Mouse (Mus musculus) stomach, embryonic 15.5 days (tissue): Measurements from ENCODE around the gene Gm49383. TPM values are rescaled to one million over a fixed set of nuclear protein-coding genes. Genes with fewer than 3 reads are reported as not detected.

Source experiments
- ATAC-seq: fragments of 200-750 bp; cut with Nextera tagmentation; 2 replicates; pipeline ENCODE4 v1.8.0; 2017; ENCODE audit warnings: low read depth, moderate number of reproducible peaks, moderate TSS enrichment; ENCODE audit not compliant: insufficient read depth, low FRiP score
- H3K27ac ChIP-seq: fragments of 300-500 bp; sonication (generic); 2 replicates; pipeline ENCODE4 v1.5.1; 2015; ENCODE audit warnings: mild to moderate bottlenecking, inconsistent platforms
- H3K27me3 ChIP-seq: fragments of 300-500 bp; sonication (generic); replicated peaks from 2 replicates; pipeline ENCODE4 v1.6.1; 2015; ENCODE audit warnings: inconsistent platforms
- H3K36me3 ChIP-seq: fragments of 300-500 bp; sonication (generic); 2 replicates; pipeline ENCODE4 v1.6.1; 2015; ENCODE audit warnings: inconsistent platforms
- H3K4me1 ChIP-seq: fragments of 300-500 bp; sonication (generic); 2 replicates; pipeline ENCODE4 v1.6.1; 2015; ENCODE audit warnings: inconsistent platforms
- H3K4me2 ChIP-seq: fragments of 300-500 bp; sonication (generic); 2 replicates; pipeline ENCODE4 v1.6.1; 2015; ENCODE audit warnings: mild to moderate bottlenecking, inconsistent platforms
- H3K4me3 ChIP-seq: fragments of 300-500 bp; sonication (generic); replicated peaks from 2 replicates; pipeline ENCODE4 v1.5.1; 2015; ENCODE audit warnings: inconsistent platforms
- H3K9ac ChIP-seq: fragments of 300-500 bp; sonication (generic); 2 replicates; pipeline ENCODE4 v1.6.1; 2015; ENCODE audit warnings: inconsistent platforms
- H3K9me3 ChIP-seq: fragments of 300-500 bp; sonication (generic); 2 replicates; pipeline ENCODE4 v1.6.1; 2016; ENCODE audit warnings: inconsistent platforms
- WGBS: fragments of 180-500 bp; shearing (Covaris S2); methylation state at CpG from one replicate; pipeline ENCODE4 v1.1.7; 2015; 5-methylcytosine and 5-hydroxymethylcytosine counted together
- microRNA-seq: library from miRNA; unstranded; fragments of <30 nt; microRNA quantifications from one replicate; pipeline ENCODE4, GENCODE M21; 2016
- polyA plus RNA-seq: library from polyadenylated mRNA; unstranded; fragments of >200 nt; fragmentation: Nextera tagmentation; extraction: Ambion mirVana; gene quantifications from 2 replicates; pipeline ENCODE4 v1.2.1, GENCODE M21; 2015

Gm49383 gene
- polyA plus RNA-seq, 1 experiment from 2014 or later: 26.4 TPM

DNA sequence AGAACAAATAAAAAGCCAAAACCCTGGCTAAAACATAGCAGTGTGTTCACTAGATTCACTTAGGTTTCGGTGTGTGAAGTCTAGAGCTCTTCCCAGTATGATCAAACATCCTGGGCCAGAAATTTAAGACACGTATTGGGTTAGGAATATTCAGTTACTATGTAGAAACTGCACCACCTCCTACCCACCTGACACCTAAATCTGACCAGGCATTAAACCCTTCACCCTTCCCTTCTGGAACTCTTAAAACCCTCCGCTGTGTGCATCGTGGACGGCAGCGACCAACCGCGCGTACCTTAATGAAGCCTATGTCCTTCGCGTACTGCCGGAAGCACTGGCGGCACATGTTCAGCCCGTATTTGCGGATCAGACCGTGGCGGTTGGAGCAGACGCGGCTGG is 38.5 kb downstream of the Gm49383 start:
- Histone ChIP-seq H3K4me1 (0 out of 2 replicates have a peak, but pooled peaks cover 3% of the 10 kb centered on the region), H3K9ac (peak overlapping the region; percentile 86), H3K27me3 (no peaks in the 10 kb centered on the region), H3K27ac (peak overlapping the region; percentile 93), H3K4me3 (peak overlapping the region; percentile 73), H3K36me3 (peaks cover 5% of the 10 kb centered on the region; the same call in 1 of the 2 replicates), H3K9me3 (no peaks in the 10 kb centered on the region), H3K4me2 (peak overlapping the region; percentile 57)
- ATAC-seq: no peak
- WGBS: under 1% methylated on average over 19 of the region's 19 CpGs

DNA sequence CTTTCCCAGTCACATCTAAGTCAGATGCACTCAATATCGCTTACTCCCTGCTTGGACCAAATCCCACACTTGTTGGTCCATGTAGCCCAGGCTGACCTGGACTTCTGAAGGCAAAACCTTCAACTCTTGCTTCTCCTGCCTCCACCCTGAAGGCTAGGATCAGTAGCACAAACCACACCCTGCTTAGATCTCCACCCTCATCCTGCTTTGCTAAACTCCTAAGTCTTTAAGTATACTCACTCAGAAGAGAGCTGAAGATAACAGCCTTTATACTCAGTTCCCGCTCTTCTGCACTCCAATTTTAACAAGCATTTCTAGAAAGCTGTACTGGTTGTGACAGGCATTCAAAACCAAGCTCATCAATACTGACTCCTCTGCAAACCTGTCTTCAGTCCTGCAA is 39.8 kb downstream of the Gm49383 start:
- Histone ChIP-seq H3K9ac (no peak overlapping the region), H3K27me3 (no peaks in the 10 kb centered on the region), H3K9me3 (no peaks in the 10 kb centered on the region), H3K4me1 (0 out of 2 replicates have a peak, but pooled peaks cover 3% of the 10 kb centered on the region), H3K27ac (no peak overlapping the region), H3K36me3 (peaks cover 5% of the 10 kb centered on the region; the same call in 1 of the 2 replicates), H3K4me3 (no peak overlapping the region), H3K4me2 (peak overlapping the region; percentile 57; the same call in 1 of the 2 replicates)
- WGBS: 98% methylated on average over 2 of the region's 2 CpGs
- ATAC-seq: no peak

DNA sequence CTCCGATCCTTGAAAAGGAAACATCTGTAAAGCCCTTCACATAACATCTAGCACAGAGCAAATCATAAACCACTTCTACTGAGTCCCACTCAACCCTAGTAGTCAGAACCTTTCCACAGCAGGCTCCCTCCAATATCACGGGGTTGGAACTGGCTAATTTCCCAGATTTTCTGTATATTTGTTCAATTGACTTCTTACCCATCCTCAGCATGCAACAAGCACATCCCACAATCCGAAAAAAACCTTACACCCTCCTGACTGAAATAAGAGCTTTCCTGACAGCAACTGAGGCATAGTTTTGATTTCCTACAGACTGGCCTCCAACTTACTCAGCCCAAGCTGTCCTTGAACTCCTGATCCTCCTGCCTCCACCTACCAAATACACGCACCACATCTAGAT is 40.5 kb downstream of the Gm49383 start:
- H3K9ac ChIP-seq: no peak overlapping the region
- H3K36me3 ChIP-seq: peaks cover 5% of the 10 kb centered on the region; the same call in 1 of the 2 replicates
- no peaks in the 10 kb centered on the region for H3K9me3 ChIP-seq
- H3K4me3 ChIP-seq: no peak overlapping the region
- no peak for ATAC-seq
- no peak overlapping the region for H3K27ac ChIP-seq
- 0 out of 2 replicates have a peak, but pooled peaks cover 3% of the 10 kb centered on the region for H3K4me1 ChIP-seq
- H3K4me2 ChIP-seq: no peak overlapping the region
- H3K27me3 ChIP-seq: no peaks in the 10 kb centered on the region
- WGBS: 74% methylated on average over 4 of the region's 4 CpGs

DNA sequence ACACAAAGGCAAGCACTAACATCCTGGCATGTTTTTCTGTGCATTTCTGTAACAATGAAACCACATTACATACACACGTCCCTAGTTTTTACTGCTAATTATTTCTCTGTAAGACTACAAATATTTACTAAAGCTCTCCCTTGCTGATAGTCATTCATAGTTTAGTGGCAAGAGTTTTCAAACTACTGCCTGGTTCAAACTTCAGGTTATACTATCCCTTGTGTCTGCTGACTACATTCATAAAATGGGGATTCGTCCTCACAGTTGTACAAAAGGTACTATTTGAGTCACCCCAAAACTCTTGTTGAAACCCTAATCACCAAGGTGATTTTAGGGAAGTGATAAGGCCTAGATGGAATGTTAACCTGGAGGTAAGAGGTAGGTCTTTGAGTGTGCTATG is 41.0 kb downstream of the Gm49383 start:
- WGBS: 72% methylated on average over 2 of the region's 2 CpGs
- no peak overlapping the region for H3K27ac ChIP-seq
- no peak overlapping the region for H3K4me2 ChIP-seq
- no peak overlapping the region for H3K9ac ChIP-seq
- H3K4me3 ChIP-seq: no peak overlapping the region
- no peak for ATAC-seq
- 0 out of 2 replicates have a peak, but pooled peaks cover 3% of the 10 kb centered on the region for H3K4me1 ChIP-seq
- H3K36me3 ChIP-seq: peaks cover 5% of the 10 kb centered on the region; the same call in 1 of the 2 replicates
- no peaks in the 10 kb centered on the region for H3K27me3 ChIP-seq
- no peaks in the 10 kb centered on the region for H3K9me3 ChIP-seq

DNA sequence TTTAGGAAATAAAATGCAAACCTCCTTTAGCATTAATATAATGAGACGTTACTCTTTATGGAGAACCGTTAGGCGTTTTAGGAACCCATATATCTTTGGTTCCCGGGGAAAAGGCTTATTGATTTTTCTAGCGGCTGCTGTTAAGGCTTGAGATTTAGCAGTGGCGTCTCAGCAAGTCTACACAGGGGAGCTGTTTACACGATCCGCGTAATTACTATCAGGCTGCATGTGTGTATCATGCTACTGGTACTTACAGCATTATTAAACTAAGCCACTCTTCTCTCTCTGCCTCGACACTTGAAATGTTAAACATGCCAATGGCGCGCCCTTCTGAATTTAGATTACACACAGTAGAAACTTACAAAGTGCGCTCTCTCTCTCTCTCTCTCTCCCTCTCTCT is 46.9 kb downstream of the Gm49383 start:
- H3K27ac ChIP-seq: no peak overlapping the region
- H3K9ac ChIP-seq: no peak overlapping the region
- H3K4me1 ChIP-seq: no peaks in the 10 kb centered on the region
- H3K4me3 ChIP-seq: no peak overlapping the region
- no peaks in the 10 kb centered on the region for H3K27me3 ChIP-seq
- no peak overlapping the region for H3K4me2 ChIP-seq
- H3K9me3 ChIP-seq: no peaks in the 10 kb centered on the region
- H3K36me3 ChIP-seq: no peaks in the 10 kb centered on the region
- ATAC-seq: no peak
- 53% methylated on average over 13 of the region's 13 CpGs for WGBS

DNA sequence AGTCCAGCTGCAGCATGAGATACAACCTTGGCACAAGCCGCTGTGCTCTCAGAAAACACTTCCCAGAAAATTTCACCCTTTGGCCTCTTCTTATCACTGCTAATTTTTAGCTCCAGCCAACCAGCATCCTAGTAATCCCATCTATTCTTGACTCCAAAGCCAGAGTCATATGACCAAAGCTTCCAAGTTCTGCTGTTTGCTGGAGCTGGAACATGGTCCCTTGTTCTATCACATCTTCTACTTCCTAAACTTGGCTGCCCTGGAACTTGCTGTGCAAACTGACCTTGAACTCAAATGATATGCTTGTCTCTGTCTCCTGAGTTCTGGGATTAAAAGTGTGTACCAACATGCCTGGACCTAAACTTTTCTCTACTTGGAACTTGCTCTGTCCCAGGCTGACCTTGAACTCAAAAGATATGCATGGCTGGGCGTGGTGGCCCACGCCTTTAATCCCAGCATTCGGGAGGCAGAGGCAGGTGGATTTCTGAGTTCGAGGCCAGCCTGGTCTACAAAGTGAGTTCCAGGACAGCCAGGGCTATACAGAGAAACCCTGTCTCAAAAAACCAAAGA is 49.7 kb downstream of the Gm49383 start:
- no peak overlapping the region for H3K27ac ChIP-seq
- no peaks in the 10 kb centered on the region for H3K36me3 ChIP-seq
- ATAC-seq: no peak
- H3K4me1 ChIP-seq: no peaks in the 10 kb centered on the region
- 85% methylated on average over 5 of the region's 5 CpGs for WGBS
- no peaks in the 10 kb centered on the region for H3K27me3 ChIP-seq
- no peak overlapping the region for H3K9ac ChIP-seq
- no peak overlapping the region for H3K4me3 ChIP-seq
- H3K4me2 ChIP-seq: no peak overlapping the region
- H3K9me3 ChIP-seq: no peaks in the 10 kb centered on the region

DNA sequence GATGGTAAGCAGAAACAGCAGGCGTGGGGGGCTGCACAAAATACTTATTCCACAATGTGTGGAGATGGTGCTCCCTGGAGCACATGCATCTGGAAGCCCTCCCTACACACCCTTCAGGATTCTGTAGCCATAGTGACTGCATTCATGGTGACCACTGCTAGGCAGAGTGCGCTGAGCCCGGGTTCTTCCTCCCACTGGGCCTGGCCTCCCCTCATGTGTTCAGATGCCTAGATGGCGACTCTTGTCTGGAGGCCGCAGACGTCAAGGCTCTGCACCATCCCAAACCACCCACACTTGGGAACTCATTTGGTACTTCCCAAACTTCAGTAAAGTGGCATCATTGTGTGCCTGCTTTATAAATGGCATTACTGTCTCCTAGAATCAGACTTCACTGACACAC is 53.4 kb downstream of the Gm49383 start:
- no peaks in the 10 kb centered on the region for H3K27me3 ChIP-seq
- WGBS: 77% methylated on average over 6 of the region's 6 CpGs
- no peak overlapping the region for H3K4me3 ChIP-seq
- no peaks in the 10 kb centered on the region for H3K4me1 ChIP-seq
- H3K9me3 ChIP-seq: no peaks in the 10 kb centered on the region
- no peak overlapping the region for H3K27ac ChIP-seq
- H3K9ac ChIP-seq: no peak overlapping the region
- H3K36me3 ChIP-seq: no peaks in the 10 kb centered on the region
- ATAC-seq: no peak
- no peak overlapping the region for H3K4me2 ChIP-seq

DNA sequence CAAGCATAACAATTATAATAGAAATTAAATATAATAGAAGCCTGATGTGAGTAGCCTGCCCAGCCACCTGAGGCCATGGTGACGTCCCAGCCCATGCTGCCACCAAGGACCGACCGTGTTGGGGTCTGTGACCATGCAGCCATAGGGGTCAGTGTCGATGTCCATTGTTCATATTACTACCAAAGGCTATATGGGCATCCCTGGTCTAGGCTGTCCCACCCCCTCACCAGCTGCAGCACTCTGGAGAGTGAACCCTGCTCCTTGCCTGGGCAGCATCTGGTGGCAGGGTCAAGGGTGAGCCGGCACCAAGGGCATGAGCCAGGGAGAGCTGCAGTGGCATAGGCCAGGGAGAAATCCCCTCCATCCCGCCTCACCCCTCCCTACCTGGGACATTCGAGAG is 57.1 kb downstream of the Gm49383 start:
- no peak overlapping the region for H3K9ac ChIP-seq
- H3K27ac ChIP-seq: no peak overlapping the region
- H3K27me3 ChIP-seq: no peaks in the 10 kb centered on the region
- 84% methylated on average over 7 of the region's 7 CpGs for WGBS
- H3K4me1 ChIP-seq: no peaks in the 10 kb centered on the region
- no peak for ATAC-seq
- H3K4me3 ChIP-seq: no peak overlapping the region
- H3K36me3 ChIP-seq: no peaks in the 10 kb centered on the region
- H3K9me3 ChIP-seq: no peaks in the 10 kb centered on the region
- no peak overlapping the region for H3K4me2 ChIP-seq

DNA sequence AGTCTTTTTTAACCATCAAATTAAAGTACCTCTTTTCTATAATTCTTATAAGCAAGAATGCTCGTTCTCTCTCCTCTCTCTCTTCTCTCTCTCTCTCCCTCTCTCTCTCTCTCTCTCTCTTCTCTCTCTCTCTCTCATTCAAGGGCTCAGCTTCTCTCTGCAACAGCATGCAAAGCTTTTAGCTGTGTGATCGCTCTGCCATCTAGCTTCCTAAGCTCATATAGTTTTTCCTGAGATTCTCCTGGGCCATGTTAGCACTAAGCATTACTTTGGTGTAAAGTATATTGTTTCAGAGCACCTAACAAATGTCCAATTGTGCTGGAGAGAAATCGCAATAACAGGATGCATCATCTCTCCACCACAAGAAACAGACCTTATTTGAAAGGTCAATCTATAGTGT is 57.7 kb downstream of the Gm49383 start:
- Histone ChIP-seq H3K4me1 (no peaks in the 10 kb centered on the region), H3K27me3 (no peaks in the 10 kb centered on the region), H3K4me3 (no peak overlapping the region), H3K9me3 (no peaks in the 10 kb centered on the region), H3K9ac (no peak overlapping the region), H3K36me3 (no peaks in the 10 kb centered on the region), H3K27ac (no peak overlapping the region), H3K4me2 (no peak overlapping the region)
- 81% methylated on average over 3 of the region's 3 CpGs for WGBS
- ATAC-seq: no peak

Small RNA genes within 50 kb of the gene (microRNA-seq; reads per million reads assigned to microRNA genes)
- gene Gm47287 (not detected), gene Gm47295 (not detected)

Other genes starting within 250 kb of the Gm49383 start
- 1,494 and 1,720 TPM in 2 replicates for gene Rps29, start 37.9 kb downstream of the Gm49383 start, polyA plus RNA-seq
- 19.3 and 19.9 TPM in 2 replicates for gene Lrr1, start 28.3 kb downstream of the Gm49383 start, polyA plus RNA-seq
- 720 and 730 TPM in 2 replicates for gene Rpl36al, start 13.0 kb downstream of the Gm49383 start, polyA plus RNA-seq
- 63.6 and 67.4 TPM in 2 replicates for gene Mgat2, start 12.9 kb downstream of the Gm49383 start, polyA plus RNA-seq
- gene Dnaaf2, start 1.3 kb upstream of the Gm49383 start, polyA plus RNA-seq: 9.9 and 10.0 TPM in 2 replicates
- gene Gm49384, start 7.2 kb upstream of the Gm49383 start, polyA plus RNA-seq: 21.5 and 25.9 TPM in 2 replicates
- 24.3 and 27.1 TPM in 2 replicates for gene Pole2, start 31.1 kb upstream of the Gm49383 start, polyA plus RNA-seq
- 9.0 and 9.2 TPM in 2 replicates for gene Klhdc1, start 44.1 kb upstream of the Gm49383 start, polyA plus RNA-seq
- gene Klhdc2, start 99.6 kb upstream of the Gm49383 start, polyA plus RNA-seq: 110 and 119 TPM in 2 replicates
- 90.4 and 92.1 TPM in 2 replicates for gene Nemf, start 160.1 kb upstream of the Gm49383 start, polyA plus RNA-seq
- gene Arf6, start 175.0 kb upstream of the Gm49383 start, polyA plus RNA-seq: 59.4 and 63.7 TPM in 2 replicates
- gene Gm9887, start 175.4 kb upstream of the Gm49383 start, polyA plus RNA-seq: 2.3 TPM in 2 replicates